Mouse (Mus musculus) lung, postnatal 25 days (tissue): ENCODE measurements around the gene Efna3.

ENCODE experiments used
- DNase-seq: peaks from one replicate; pipeline ENCODE4 v3.0.0; 2022; ENCODE audit warnings: low spot score

Gene Efna3

DNA sequence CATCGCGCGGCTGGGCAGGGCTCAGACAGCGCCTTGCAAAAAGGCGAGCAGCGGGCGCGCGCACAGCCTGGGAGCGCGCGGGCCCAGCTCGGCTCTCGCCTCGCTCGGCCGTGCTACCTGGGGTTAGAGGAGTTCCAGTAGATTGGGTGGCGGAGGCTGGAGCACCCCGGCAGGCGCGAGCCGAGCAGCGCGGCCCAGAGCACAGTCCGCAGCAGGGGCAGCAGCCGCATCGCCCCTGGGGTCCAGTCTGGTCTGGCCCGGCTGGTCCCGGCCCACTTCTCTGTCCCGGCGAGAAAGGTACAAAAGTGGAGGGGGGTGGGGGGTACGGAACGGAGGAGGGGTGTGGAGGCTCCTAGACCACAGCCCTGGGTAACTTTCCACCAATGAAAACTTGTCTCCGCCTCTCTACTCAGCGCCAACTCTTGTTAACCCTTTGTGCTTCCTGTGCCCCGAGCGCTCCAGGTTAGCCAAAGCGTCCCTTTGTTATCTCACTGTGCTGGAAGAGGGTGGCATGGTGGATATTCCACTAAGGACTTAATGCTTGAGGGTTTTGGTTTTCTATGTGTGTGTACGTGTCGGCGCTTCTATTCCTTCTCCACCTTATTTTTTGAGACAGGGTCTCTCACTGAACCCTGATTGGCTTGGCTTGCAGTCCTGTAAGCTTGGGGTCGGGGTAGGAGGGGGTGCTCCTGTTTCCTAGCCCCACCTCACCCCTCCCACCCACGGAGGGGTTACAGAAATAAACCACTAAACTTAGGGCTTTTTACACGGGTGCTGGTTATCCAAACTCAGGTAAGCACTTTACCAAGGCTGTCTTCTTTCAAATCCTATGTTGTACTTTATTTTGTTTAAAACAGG, 15.2 kb upstream of the Efna3 start, which contains the start of gene Efna4:
Gene Efna4 (minus strand): TSS at position 308 of the 858 bp plus-strand sequence.
- DNase-seq = no peak

DNA sequence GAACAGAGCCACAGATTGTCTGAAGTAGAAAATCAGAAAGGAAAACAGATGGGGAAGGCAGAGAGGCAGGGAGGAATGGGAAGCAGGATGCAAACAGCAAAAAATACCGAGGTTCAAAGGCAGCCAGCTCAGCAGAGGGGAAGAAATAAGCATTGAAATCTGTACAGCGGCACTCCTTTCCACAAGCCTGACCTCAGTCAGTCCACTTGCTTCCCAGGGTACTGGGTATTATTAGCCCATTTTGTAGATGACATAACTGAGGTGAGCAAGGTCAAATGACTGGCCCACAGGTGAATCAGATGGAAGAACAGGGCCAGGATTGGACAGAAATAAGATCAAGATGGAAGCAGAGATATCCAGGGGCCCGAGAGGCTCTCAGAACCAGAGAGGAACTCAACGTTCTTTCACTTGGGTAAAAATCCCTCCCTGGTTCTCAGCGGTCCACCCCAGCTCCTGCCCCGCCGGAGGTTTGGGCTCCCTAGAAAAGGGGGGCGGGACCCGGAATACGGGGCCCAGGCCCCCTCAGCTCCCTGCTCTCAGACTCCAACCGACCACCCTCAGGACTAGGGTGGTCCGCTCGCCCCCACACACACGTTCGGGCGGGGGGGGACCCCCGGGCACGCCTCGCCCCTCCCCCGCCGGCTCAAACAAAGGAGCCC, 14.4 kb upstream of the Efna3 start:
- DNase-seq = no peak

DNA sequence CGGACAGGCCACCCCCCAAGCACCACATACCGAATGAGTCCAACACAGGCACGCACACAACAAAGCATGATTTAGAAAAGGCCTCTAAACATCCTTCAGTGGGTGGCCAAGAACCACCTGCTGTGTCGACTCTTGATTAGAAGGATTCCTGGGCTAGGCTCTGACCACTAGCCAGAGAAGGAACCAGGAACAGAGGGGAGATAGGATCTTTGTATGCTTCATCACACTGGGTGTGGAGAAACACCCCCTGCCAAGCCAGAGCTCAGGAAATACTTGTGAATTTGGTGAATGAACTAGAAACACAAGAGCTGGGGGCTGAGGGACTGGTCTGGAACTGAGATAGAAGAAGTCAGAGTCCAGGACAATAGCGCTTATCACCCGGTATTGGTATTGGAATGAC, 13.8 kb upstream of the Efna3 start:
- no peak for DNase-seq

DNA sequence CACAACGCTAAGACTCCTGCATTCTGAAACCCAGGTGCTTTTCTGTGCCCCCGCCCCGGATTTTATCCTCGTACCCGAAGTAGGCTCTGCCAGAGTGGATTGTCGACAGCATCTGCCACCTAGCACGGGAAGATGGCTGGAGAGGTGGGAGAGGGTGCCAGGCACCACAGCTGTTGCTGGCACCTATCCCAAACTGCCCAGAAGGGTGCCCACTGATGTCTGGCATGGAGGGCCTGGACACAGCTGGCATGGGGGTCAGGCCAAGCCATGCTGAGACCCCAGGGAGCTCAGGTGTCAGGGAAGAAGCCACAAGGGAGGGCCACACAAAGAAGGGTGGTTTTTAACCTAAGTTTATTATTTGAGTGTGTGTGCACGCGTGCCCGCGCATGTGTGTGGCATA, 10.3 kb upstream of the Efna3 start:
- no peak for DNase-seq

DNA sequence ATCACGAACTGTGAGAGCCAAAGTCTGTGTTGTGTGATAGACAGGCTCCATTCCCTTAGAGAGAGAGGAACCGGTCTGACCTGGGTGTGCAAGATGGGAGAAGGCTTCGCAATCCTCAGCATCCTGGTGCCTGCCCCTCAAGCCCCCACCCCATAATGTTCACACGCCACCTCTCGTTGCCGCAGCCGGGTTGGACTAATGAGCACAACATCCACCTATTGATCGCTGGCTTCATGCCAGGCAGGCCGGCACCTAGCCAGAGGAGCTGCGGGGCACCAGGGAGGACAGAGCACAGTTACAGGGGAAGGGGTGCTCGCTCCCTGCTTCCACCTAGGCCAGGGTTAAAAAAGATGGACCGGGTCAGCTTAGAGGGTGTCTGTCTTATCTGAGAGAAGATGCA, 9.7 kb upstream of the Efna3 start:
- DNase-seq = no peak

DNA sequence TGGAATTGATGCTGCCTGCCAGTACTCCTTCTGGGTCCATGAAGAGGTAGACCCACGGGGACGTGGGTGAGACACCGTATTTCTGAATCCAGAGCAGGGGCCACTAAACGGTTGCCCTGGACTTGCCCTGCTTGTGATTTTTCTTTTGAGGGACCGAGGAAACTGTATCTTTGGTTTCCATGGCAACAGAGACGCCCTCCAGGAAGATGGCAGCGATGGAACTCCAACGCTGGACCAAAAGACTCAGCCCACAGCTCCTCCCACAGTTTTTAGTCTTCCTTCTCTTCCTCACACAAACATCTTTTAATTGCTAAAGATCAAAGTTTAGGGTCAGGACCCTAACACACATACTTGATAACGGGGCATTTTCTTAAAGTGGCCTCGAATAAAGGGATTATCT, 9.2 kb upstream of the Efna3 start:
- no peak for DNase-seq

DNA sequence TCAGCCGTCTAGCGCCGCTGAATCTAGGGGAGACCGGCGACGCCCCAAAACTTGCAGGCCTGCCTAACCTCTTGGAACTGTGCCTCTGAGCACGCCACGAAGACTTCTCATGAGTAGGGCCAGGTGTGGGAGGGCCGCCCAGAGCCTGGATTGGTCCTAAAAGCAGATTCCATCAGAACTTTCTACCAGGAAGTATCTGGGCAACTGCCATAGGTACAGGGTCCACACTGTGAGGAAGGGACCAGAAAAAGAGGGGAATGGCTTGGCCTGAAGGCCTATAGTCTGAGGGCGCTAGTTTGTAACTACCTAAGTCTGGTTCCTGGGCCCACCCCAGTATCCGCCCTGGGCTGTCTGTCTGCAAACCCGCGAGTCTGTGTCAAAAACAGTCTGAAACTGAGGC, 8.8 kb upstream of the Efna3 start:
- DNase-seq = no peak

DNA sequence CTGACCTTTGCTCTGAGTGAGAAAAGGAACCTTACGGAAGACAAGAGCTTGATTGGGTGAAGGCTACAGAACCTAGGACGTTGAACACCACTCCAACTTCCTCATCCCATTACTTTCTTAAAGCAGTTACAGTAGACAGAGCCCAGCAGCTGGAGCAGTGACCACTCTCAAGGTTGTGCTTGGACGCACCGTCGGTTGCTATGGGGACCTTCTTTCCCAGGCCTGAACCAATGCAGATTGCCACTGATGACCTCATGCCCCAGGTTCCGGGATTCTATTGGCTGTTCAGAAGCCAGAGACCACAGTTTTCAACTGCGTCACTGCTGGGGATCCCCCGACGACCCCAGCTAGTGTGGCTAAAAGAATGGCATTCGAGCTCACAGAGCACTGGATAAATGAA, 8.2 kb upstream of the Efna3 start:
- no peak for DNase-seq

DNA sequence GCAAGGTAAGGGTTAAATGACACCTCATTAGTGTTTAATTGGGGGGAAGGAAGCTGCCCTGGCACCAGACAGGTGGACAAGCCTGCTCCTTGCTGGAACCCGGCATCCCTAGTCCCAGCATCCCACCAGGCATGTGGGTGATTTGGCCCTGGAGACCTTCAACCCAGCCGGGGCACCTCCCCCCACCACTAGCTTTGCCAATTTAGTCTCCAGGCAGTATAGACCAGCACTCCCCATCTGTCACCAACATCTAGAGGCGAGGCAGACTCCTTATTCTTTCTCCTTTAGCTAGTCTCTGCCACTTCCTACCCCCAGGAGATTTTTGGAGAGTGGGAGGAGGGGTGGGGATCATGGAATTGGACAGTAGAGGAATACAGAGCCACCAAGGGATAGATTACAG, 7.6 kb upstream of the Efna3 start:
- DNase-seq = no peak

DNA sequence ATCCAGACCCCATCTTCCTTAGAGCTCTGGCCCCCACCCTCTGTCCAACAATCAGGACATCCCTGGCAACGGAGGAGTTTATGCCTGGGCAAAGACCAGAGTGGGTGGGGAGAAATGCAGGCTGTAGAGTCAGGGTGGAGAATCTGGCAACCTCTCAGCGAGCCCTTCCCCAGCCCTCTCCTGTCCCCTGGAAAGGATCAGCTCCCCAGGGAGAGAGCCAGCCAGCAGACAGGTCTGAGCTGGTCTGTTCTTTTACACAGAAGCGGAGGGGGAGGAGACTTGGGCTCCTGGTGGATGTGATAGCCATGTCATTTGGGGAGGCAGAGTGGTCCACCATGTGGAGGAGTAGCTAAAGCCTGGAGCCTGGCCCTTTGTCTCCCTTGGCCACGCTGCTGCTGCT, 5.9 kb upstream of the Efna3 start:
- no peak for DNase-seq

DNA sequence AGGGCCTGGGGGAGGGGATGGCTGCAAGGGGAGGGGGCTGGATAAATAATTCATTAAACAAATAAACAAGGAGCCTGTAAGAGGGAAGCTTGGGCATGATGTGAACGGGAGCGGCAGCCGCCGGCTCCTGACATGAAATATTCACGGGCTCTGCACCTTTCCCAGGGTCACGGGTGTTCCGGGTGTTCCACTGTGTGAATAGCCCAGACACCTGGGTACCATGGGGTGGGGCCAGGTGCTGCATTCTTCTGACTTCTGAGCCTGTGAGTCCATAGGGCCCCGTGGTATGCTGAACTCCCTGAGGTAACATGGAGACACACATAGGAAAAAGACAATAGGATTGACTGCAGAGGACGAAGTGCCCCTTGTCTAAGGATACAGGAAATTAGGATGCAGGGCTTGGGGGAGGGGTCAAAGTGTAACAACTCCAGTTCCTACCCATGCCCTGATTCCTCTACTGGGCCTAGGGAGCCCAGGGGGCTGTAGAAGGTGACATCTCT, 4.7 kb upstream of the Efna3 start:
- no peak for DNase-seq

DNA sequence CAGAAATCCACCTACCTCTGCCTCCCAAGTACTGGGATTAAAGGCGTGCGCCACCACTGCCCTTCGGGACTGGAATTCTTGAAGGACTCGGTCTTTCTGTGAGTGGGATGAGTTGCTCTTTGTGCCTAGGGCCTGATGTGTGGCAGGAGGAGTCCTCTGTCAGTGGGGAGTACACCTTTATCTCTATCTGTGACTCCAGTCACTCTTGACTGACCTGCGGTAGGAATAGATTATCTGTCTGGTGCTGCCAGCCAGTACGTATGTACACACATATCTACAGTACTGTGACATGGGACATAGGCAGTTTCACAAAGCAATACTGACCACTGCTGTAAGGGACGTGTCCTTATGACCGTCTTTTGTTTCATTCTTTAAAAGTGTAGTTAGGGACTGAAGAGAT, 3.1 kb upstream of the Efna3 start:
- DNase-seq = no peak

DNA sequence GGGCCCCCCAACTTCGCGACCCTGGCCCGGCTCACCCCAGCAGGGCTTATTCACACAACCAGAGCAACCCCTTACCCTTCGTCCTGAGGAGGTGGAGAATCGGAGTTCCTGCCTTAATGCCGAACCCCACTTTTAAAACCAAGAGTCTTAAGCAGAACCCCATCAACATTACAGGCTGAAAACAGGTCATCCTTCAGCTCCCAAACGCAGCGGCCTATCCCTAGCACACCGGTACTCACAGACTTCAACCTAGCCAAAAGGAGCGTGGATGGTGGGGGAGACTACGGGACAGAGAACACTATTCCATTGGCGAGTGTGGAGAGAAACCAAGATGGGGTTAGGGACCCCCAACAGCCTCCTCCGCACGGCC, 649 bp downstream of the Efna3 start:
- no peak for DNase-seq

DNA sequence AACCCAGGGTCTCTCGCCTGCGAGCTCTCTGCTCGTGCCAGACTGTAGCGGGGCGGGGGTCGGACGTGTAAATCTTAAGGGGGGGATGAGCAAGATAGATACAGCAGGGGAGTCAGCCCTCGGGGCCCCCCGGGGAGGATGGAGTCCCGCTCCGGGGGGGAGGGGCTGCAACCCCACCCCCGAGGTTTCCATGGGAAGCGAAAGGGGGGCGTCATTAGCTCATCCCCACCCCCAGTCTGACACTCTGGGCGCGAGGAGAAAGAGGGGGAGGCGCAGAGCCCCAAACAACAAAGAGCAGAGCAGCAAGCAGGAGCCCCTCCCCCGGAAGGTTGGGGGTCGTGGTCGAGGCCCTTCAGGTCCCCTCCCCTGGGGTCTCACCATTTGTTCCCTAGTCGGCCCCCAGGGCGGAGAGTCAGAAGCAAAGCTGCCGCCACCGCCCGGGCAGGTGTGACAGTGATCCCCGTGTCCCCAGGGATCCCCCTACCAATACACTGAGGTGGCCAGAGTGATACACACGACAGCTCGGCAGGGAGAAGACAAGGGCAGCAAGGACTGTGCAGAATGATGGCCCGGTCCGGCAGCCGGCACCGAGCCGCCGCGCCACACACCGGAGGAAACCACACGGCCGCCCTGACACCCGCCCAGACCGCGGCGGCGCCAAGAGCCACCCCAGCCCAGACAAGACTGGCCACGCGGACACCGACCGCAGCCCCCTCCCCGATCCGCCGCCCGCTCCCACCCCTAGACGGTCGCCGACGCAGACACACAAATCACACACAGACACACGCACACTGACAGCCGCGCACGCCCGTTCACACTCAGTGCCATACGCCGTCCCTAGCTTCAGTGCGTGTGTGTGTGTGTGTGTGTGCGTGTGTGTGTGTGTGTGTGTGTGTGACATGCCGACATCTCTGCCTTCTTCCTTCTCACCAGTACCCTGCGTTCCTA, 1.3 kb downstream of the Efna3 start:
- DNase-seq = no peak

DNA sequence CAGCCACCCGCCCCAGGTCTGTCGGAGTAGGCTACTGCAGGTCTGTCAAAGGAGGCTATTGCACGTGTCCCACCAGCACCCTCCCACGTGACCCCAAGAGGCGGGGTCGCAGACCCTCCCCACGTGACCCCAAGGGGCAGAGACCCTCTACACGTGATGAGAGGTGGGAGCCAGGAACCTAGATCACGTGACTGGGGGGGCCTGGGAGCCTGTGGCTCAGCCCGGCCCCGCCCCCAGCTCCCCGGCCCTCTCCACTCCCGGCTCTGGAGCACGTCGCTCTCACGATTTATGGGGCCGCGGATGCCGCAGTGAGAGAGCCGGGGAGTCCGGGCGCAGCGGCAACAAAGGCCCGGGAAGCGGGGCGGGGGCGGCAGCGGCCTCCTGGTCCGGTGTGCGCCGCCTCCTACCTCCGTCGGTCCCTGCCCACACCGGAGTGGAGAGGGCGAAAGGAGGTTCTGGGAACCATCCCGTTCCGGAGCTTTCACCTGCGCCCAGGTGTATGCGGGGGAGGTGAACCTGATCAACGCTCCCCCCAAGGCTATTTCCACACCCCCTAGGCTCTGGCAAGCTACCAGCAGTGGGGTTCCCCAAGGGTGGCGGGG, 2.1 kb downstream of the Efna3 start:
- DNase-seq = no peak

DNA sequence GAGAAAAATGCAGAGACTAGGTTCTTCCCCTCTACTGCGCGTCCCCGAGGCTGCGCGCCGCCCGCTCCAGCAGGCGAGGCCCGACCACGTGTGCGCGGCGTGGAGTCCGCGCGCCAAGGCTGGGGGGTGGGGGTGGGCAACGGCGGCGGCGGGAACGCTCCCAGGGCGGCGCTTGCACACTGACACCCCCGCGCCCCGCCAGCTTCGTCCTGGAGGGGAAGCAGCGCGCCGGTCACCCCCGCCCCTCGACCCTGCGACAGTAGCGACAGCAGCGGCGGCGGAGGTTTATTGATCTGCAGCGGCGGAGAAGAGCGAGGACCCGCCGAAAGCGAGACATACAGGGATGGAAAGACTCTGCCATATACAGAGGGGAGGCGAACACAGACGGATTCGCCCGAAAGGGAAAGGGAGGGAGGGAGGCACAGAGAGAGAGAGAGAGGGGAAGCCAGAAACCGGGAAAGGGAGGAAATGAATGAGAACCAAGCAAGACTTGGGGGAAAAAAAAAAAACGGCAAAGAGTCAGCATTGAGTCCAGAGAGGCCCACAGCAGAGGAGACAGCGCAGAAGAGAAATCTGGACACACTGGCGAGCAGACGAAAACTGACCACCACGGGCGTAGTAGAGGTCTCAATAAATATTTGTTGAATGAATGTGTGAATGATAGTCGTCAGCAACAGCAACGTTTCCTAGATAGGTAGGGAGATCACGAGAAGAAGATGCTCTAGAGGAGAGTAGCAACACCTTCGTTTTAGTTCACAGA, 3.0 kb downstream of the Efna3 start:
- no peak for DNase-seq

DNA sequence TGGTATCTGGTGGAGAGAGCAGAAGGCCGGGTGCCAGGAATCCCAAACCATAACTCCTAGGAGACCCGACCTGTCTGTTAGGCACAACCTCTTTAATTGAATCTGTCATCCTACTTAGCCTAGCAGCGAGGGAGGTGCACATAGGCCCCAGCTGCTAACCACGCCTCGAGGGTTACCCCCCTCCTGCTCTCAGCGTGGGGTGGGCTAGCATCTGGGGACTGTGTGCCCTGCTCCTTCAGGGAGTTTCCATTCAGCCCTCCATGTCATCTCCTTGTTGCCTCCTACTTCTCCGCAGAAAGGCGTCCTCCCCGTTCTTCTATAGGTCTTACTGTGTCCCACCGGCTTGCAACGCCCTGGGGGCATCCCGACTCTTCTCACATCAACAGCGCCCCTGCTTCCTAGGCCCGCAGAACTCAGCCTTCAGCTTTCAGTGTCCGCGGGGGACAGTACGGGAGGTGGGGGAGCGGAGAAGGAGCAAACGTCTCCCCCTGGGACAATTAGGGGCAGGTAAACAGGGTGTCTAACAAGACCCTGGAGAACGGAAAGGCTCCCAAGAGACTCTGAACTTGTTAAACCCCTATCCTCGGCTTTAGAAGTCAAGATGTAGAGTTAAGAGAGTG, 3.7 kb downstream of the Efna3 start:
- DNase-seq = no peak

DNA sequence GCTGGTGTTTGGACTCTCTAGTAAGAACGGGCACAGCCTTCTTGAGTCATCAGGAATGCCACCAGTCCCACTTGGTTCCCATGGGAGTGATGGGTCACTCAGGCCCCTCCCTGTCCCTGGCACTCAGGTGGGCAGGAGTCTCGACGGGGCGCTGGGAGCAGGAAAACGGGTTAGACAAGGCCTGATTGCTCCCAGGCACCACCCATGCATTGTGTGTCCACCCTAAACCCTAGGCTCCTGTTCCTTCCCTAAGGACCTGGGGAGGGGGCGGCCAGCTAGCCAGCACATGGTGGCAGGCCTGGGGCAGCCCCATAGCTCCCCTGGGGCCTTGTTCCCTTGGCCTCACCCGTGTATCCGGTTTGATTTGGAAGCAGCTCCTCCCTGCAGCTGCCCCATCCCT, 4.4 kb downstream of the Efna3 start:
- DNase-seq = no peak

DNA sequence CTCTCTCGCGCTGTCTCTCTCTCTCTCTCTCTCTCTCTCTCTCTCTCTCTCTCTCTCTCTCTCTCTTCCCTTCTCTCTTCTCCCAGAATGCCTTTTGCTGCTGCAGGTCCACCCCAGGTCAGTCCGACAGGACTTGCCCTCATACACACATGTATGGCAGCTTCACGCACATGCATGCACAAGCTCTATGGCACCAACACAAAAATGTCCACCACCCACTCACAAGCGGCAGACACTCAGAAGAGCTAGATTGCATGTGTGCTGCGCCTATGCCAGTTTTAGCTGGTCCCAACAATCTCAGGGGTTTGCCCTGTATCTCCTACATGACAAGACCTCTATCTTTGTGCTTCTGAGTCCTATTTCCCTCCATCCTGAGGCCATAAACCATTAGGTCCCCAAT, 5.5 kb downstream of the Efna3 start:
- DNase-seq = no peak

DNA sequence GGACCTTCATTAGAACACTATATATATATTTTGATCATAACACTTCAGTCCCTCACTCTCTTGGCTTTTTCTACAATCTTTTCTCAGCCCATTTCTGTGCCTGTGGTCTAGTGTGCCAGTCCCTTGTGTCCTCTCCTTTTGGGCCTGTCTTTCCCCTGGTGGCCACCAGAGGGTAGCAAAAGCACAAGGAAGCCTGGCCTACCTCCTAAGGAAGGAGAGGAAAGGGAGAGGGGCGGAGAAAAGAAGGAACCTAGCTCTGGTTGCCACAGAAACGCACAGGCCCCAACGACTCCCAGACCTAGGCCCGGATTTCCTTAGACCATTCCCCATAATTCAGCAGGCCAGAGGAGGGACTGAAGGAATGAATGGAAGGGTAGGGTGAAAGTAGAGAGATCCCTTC, 5.9 kb downstream of the Efna3 start:
- DNase-seq = peak; percentile 91
